Mouse (Mus musculus): ENCODE measurements around the gene Stn1. TPM values are rescaled to one million over a fixed set of nuclear protein-coding genes. Genes with fewer than 3 reads are reported as not detected.

The Stn1 gene
- polyA plus RNA-seq, 1 experiment from 2014 or later = 7.2 TPM

GRCm38 (mm10) chr19:47463636-47464303 lies 73.5 kb downstream of the Stn1 start:
- H3K27ac ChIP-seq (ENCODE audit: low read length) = peak overlapping the region; percentile 76
- H3K9ac ChIP-seq (ENCODE audit: low read depth, low read length) = peak overlapping the region; percentile 76
- peak overlapping the region; percentile 70 for H3K4me3 ChIP-seq (ENCODE audit: low read depth, low read length)
- peaks cover 30% of the 10 kb centered on the region for H3K4me1 ChIP-seq (ENCODE audit: control insufficient read depth, low read depth, low read length)
- no peaks in the 10 kb centered on the region for H3K9me3 ChIP-seq (replicated peaks; ENCODE audit: control insufficient read depth, low read length)
- peak overlapping the region; percentile 87 for H3K4me2 ChIP-seq (ENCODE audit: low read depth, low read length)
- under 1% methylated on average over 46 of the region's 46 CpGs for WGBS (ENCODE audit: insufficient replicate concordance)
- H3K27me3 ChIP-seq (ENCODE audit: control insufficient read depth, insufficient read depth, low read depth, low read length) = peaks cover 32% of the 10 kb centered on the region
- no peaks in the 10 kb centered on the region for H3K36me3 ChIP-seq (ENCODE audit: control insufficient read depth, insufficient read depth)
- ATAC-seq (ENCODE audit: low read depth) = peak; percentile 64

DNA sequence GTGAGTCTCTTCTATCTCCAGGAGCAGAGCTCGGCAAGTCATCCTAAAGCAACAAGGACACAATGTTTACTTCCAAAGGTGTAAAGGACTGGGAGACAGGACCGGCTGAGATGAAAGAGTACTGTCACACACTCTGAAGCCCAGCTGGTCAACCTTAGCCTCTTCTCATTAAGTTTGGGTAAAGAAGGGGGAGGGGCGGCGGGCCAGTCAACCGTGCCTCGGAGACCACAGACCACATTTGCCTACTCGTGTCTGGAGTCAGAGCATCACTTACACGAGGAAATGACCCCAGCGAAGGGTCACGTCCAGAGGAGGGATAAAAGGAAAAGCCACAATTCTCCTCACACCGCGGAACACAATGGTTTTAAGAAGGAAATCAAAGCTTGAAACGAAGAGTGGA lies 74.1 kb downstream of the Stn1 start:
- ATAC-seq (ENCODE audit: low read depth) = no peak
- H3K9me3 ChIP-seq (replicated peaks; ENCODE audit: control insufficient read depth, low read length) = no peaks in the 10 kb centered on the region
- H3K9ac ChIP-seq (ENCODE audit: low read depth, low read length) = peak overlapping the region; percentile 76; the same call in 1 of the 2 replicates
- H3K4me1 ChIP-seq (ENCODE audit: control insufficient read depth, low read depth, low read length) = peaks cover 30% of the 10 kb centered on the region
- H3K4me3 ChIP-seq (ENCODE audit: low read depth, low read length) = peak overlapping the region; percentile 70
- H3K27ac ChIP-seq (ENCODE audit: low read length) = no peak overlapping the region
- 3% methylated on average over 13 of the region's 13 CpGs for WGBS (ENCODE audit: insufficient replicate concordance)
- peaks cover 32% of the 10 kb centered on the region for H3K27me3 ChIP-seq (ENCODE audit: control insufficient read depth, insufficient read depth, low read depth, low read length)
- no peaks in the 10 kb centered on the region for H3K36me3 ChIP-seq (ENCODE audit: control insufficient read depth, insufficient read depth)
- peak overlapping the region; percentile 87 for H3K4me2 ChIP-seq (ENCODE audit: low read depth, low read length)

- Histone ChIP-seq H3K27me3 (ENCODE audit: control insufficient read depth, insufficient read depth, low read depth, low read length) (peaks cover 32% of the 10 kb centered on the region), H3K4me1 (ENCODE audit: control insufficient read depth, low read depth, low read length) (peaks cover 31% of the 10 kb centered on the region), H3K36me3 (ENCODE audit: control insufficient read depth, insufficient read depth) (no peaks in the 10 kb centered on the region), H3K9ac (ENCODE audit: low read depth, low read length) (no peak overlapping the region), H3K9me3 (replicated peaks; ENCODE audit: control insufficient read depth, low read length) (no peaks in the 10 kb centered on the region), H3K4me3 (ENCODE audit: low read depth, low read length) (peak overlapping the region; percentile 70; the same call in 1 of the 2 replicates), H3K4me2 (ENCODE audit: low read depth, low read length) (peak overlapping the region; percentile 87), H3K27ac (ENCODE audit: low read length) (no peak overlapping the region)
- WGBS (ENCODE audit: insufficient replicate concordance) = 49% methylated on average over 6 of the region's 6 CpGs
- ATAC-seq (ENCODE audit: low read depth) = no peak
These were observed 74.6 kb downstream of the Stn1 start for GRCm38 (mm10) chr19:47462725-47463124.

- H3K27ac ChIP-seq (ENCODE audit: low read length) = no peak overlapping the region
These were observed 75.5 kb downstream of the Stn1 start for GRCm38 (mm10) chr19:47461838-47462237.

GRCm38 (mm10) chr19:47461386-47461785 lies 75.9 kb downstream of the Stn1 start:
- Histone ChIP-seq H3K4me3 (ENCODE audit: low read depth, low read length) (no peak overlapping the region), H3K4me2 (ENCODE audit: low read depth, low read length) (no peak overlapping the region), H3K27me3 (ENCODE audit: control insufficient read depth, insufficient read depth, low read depth, low read length) (peaks cover 30% of the 10 kb centered on the region), H3K9ac (ENCODE audit: low read depth, low read length) (no peak overlapping the region), H3K27ac (ENCODE audit: low read length) (no peak overlapping the region), H3K9me3 (replicated peaks; ENCODE audit: control insufficient read depth, low read length) (no peaks in the 10 kb centered on the region), H3K36me3 (ENCODE audit: control insufficient read depth, insufficient read depth) (no peaks in the 10 kb centered on the region), H3K4me1 (ENCODE audit: control insufficient read depth, low read depth, low read length) (peaks cover 31% of the 10 kb centered on the region)
- ATAC-seq (ENCODE audit: low read depth) = no peak
- WGBS (ENCODE audit: insufficient replicate concordance) = 70% methylated on average over 9 of the region's 9 CpGs

More at GRCm38 (mm10) chr19:47461838-47462237, 75.5 kb downstream of the Stn1 start:
- Histone ChIP-seq H3K4me3 (ENCODE audit: low read depth, low read length) (no peak overlapping the region), H3K4me2 (ENCODE audit: low read depth, low read length) (no peak overlapping the region), H3K4me1 (ENCODE audit: control insufficient read depth, low read depth, low read length) (peaks cover 31% of the 10 kb centered on the region), H3K36me3 (ENCODE audit: control insufficient read depth, insufficient read depth) (no peaks in the 10 kb centered on the region), H3K27me3 (ENCODE audit: control insufficient read depth, insufficient read depth, low read depth, low read length) (peaks cover 32% of the 10 kb centered on the region), H3K9me3 (replicated peaks; ENCODE audit: control insufficient read depth, low read length) (no peaks in the 10 kb centered on the region), H3K9ac (ENCODE audit: low read depth, low read length) (no peak overlapping the region)
- WGBS (ENCODE audit: insufficient replicate concordance) = 84% methylated on average over 3 of the region's 3 CpGs
- ATAC-seq (ENCODE audit: low read depth) = no peak

- Histone ChIP-seq H3K36me3 (ENCODE audit: control insufficient read depth, insufficient read depth) (no peaks in the 10 kb centered on the region), H3K4me3 (ENCODE audit: low read depth, low read length) (no peak overlapping the region), H3K4me1 (ENCODE audit: control insufficient read depth, low read depth, low read length) (peaks cover 34% of the 10 kb centered on the region), H3K9ac (ENCODE audit: low read depth, low read length) (no peak overlapping the region; the same call in 1 of the 2 replicates), H3K27ac (ENCODE audit: low read length) (no peak overlapping the region), H3K27me3 (ENCODE audit: control insufficient read depth, insufficient read depth, low read depth, low read length) (peaks cover 23% of the 10 kb centered on the region), H3K9me3 (replicated peaks; ENCODE audit: control insufficient read depth, low read length) (no peaks in the 10 kb centered on the region), H3K4me2 (ENCODE audit: low read depth, low read length) (no peak overlapping the region)
- no peak for ATAC-seq (ENCODE audit: low read depth)
- 53% methylated on average over 19 of the region's 19 CpGs for WGBS (ENCODE audit: insufficient replicate concordance)
These were observed 77.0 kb downstream of the Stn1 start for GRCm38 (mm10) chr19:47460120-47460960.

DNA sequence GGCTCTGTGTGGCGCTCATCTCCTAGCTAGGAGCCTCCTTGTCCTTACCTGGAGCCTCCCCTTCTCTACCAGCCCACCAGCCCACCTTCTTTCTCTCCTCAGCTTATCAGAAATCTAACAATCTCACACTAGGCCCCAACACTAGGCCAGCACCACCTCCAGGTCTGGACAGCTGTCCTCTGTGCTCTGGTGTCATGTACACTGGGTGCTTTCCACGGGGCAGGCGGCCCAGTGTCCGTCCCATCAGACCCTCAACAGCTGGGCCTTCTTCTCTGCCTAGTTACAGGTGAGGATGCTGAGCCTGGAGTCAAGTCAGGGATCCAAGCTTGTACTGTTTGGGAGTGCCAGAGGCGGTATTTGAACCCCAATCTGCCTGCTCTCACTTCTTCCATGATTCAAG lies 78.1 kb downstream of the Stn1 start:
- no peak overlapping the region for H3K4me3 ChIP-seq (ENCODE audit: low read depth, low read length)
- no peak for ATAC-seq (ENCODE audit: low read depth)
- WGBS (ENCODE audit: insufficient replicate concordance) = 66% methylated on average over 5 of the region's 5 CpGs
- H3K36me3 ChIP-seq (ENCODE audit: control insufficient read depth, insufficient read depth) = no peaks in the 10 kb centered on the region
- peaks cover 43% of the 10 kb centered on the region for H3K4me1 ChIP-seq (ENCODE audit: control insufficient read depth, low read depth, low read length)
- peaks cover 12% of the 10 kb centered on the region for H3K27me3 ChIP-seq (ENCODE audit: control insufficient read depth, insufficient read depth, low read depth, low read length)
- no peak overlapping the region for H3K9ac ChIP-seq (ENCODE audit: low read depth, low read length)
- H3K4me2 ChIP-seq (ENCODE audit: low read depth, low read length) = no peak overlapping the region
- H3K9me3 ChIP-seq (replicated peaks; ENCODE audit: control insufficient read depth, low read length) = no peaks in the 10 kb centered on the region
- no peak overlapping the region for H3K27ac ChIP-seq (ENCODE audit: low read length)

GRCm38 (mm10) chr19:47458504-47459161 lies 78.7 kb downstream of the Stn1 start:
- 0 out of 2 replicates have a peak overlapping the region, but pooled peaks have one; percentile 11 for H3K4me2 ChIP-seq (ENCODE audit: low read depth, low read length)
- no peak for ATAC-seq (ENCODE audit: low read depth)

More at GRCm38 (mm10) chr19:47458504-47459161, 78.7 kb downstream of the Stn1 start:
- peaks cover 41% of the 10 kb centered on the region for H3K4me1 ChIP-seq (ENCODE audit: control insufficient read depth, low read depth, low read length)
- no peak overlapping the region for H3K4me3 ChIP-seq (ENCODE audit: low read depth, low read length)
- peak overlapping the region; percentile 64; the same call in 1 of the 2 replicates for H3K27ac ChIP-seq (ENCODE audit: low read length)
- no peak overlapping the region for H3K9ac ChIP-seq (ENCODE audit: low read depth, low read length)
- H3K9me3 ChIP-seq (replicated peaks; ENCODE audit: control insufficient read depth, low read length) = no peaks in the 10 kb centered on the region
- H3K36me3 ChIP-seq (ENCODE audit: control insufficient read depth, insufficient read depth) = no peaks in the 10 kb centered on the region
- peaks cover 7% of the 10 kb centered on the region; the same call in 1 of the 2 replicates for H3K27me3 ChIP-seq (ENCODE audit: control insufficient read depth, insufficient read depth, low read depth, low read length)
- WGBS (ENCODE audit: insufficient replicate concordance) = 56% methylated on average over 17 of the region's 17 CpGs

Measured in liver, embryonic 16.5 days (tissue).